Mouse (Mus musculus) layer of hippocampus, postnatal 25 days (tissue): ENCODE measurements around the gene H2al1m. TPM values are rescaled to one million over a fixed set of nuclear protein-coding genes. Genes with fewer than 3 reads are reported as not detected.
"Not testable (repeated sequence)": the region's sequence is repeated elsewhere in the genome, so short reads cannot be mapped to it uniquely, and the experiment has no call there.

Experiments used
- DNase-seq, 2 experiments: peaks; one replicate each; pipeline ENCODE4 v3.0.0; 2022; ENCODE audit warnings: mixed read lengths in 2 of 2, low spot score in 1 of 2; ENCODE audit errors: extremely low spot score in 1 of 2
- total RNA-seq, 2 experiments: library from RNA; stranded (reverse); gene quantifications; 2 replicates each; pipeline ENCODE4 v1.2.3; 2021

The H2al1m gene
- total RNA-seq: 1 to 10 TPM in 1 of 2 experiments, not detected in 1; 1.0 TPM

GRCm38 (mm10) chrX:9283464-9283863 lies at the start of gene H2al1m:
TSS of gene H2al1m (plus strand) at chrX:9283764.
- not testable (repeated sequence) for DNase-seq

GRCm38 (mm10) chrX:9240737-9241591 lies 42.6 kb upstream of the H2al1m start:
- DNase-seq: no peak

- DNase-seq: no peak
Observed at GRCm38 (mm10) chrX:9243381-9243864, 40.1 kb upstream of the H2al1m start.

- DNase-seq: no peak
Observed at GRCm38 (mm10) chrX:9244603-9245336, 38.8 kb upstream of the H2al1m start.

GRCm38 (mm10) chrX:9248911-9249310 lies 34.7 kb upstream of the H2al1m start:
- DNase-seq: no peak

GRCm38 (mm10) chrX:9253990-9254389 lies 29.6 kb upstream of the H2al1m start:
- no peak for DNase-seq

- DNase-seq: no peak
Observed at GRCm38 (mm10) chrX:9254901-9255300, 28.7 kb upstream of the H2al1m start.

- DNase-seq: no peak
Observed at GRCm38 (mm10) chrX:9256766-9257165, 26.8 kb upstream of the H2al1m start, which contains the start of gene Gm14862. TSS of gene Gm14862 (minus strand) at chrX:9256899.

GRCm38 (mm10) chrX:9257831-9258230 lies 25.7 kb upstream of the H2al1m start:
- DNase-seq: no peak

- no peak for DNase-seq
Observed at GRCm38 (mm10) chrX:9259267-9259666, 24.3 kb upstream of the H2al1m start.

- no peak for DNase-seq
Observed at GRCm38 (mm10) chrX:9271112-9271511, 12.5 kb upstream of the H2al1m start.

GRCm38 (mm10) chrX:9271947-9272459 lies 11.6 kb upstream of the H2al1m start:
- DNase-seq: no peak

GRCm38 (mm10) chrX:9272460-9273361 lies 10.9 kb upstream of the H2al1m start, which contains the start of gene Xk:
TSS of gene Xk (plus strand) at chrX:9272756.
- DNase-seq: peak; percentile 27 to 33

GRCm38 (mm10) chrX:9273377-9274002 lies 10.1 kb upstream of the H2al1m start:
- no peak for DNase-seq

- no peak for DNase-seq
Observed at GRCm38 (mm10) chrX:9274321-9274720, 9.2 kb upstream of the H2al1m start.

- DNase-seq: not testable (repeated sequence)
Observed at GRCm38 (mm10) chrX:9293140-9293829, 9.7 kb downstream of the H2al1m start.

GRCm38 (mm10) chrX:9298413-9298864 lies 14.9 kb downstream of the H2al1m start:
- DNase-seq: no peak

- no peak for DNase-seq
Observed at GRCm38 (mm10) chrX:9302791-9303190, 19.2 kb downstream of the H2al1m start.

GRCm38 (mm10) chrX:9303455-9303854 lies 19.9 kb downstream of the H2al1m start:
- no peak for DNase-seq
